In genomic region chr4:34551098-34551809, GRCm38 (mm10) we compare ENCODE assay signal across 8 mouse cellular contexts. TPM values are rescaled to one million over a fixed set of nuclear protein-coding genes. Genes with fewer than 3 reads are reported as not detected.
DNase-seq lines count a peak whose midpoint lies in the region; ATAC-seq and TF ChIP-seq lines count a peak whose summit lies in the region.

No protein-coding gene starts in this region.

- H3K4me2 ChIP-seq in heart, postnatal 0 days (ENCODE audit: low read depth, low read length) = peak overlapping the region; percentile 62

- peak overlapping the region; percentile 97 for H3K27ac ChIP-seq in forebrain, embryonic 10.5 days
- peak overlapping the region; percentile 96 for H3K27ac ChIP-seq in heart, postnatal 0 days (ENCODE audit: low read depth)

- no peak for TF ChIP-seq CTCF in heart, postnatal 0 days (IDR thresholded peaks at IDR 0.05; ENCODE audit: low read depth)

- peaks cover 44% of the 10 kb centered on the region for H3K4me1 ChIP-seq in forebrain, embryonic 10.5 days
- peaks cover 30% of the 10 kb centered on the region for H3K4me1 ChIP-seq in heart, postnatal 0 days (ENCODE audit: control insufficient read depth, insufficient read depth)

- peak; percentile 89 for DNase-seq in Muller cell, postnatal 12 days (ENCODE audit: inconsistent ontology term)
- peak; percentile 60 for DNase-seq in c-Kit-positive CD71-positive TER-119-negative erythroid progenitor cells, embryonic 14.5 days (ENCODE audit: low read depth)
- DNase-seq in forebrain, embryonic 10.5 days (ENCODE audit: extremely low spot score, low spot score) = peak; percentile 59
- DNase-seq in heart, postnatal 0 days (ENCODE audit: low spot score) = peak; percentile 91
- DNase-seq in kidney, postnatal 25 days = peak; percentile 65 to 77
- DNase-seq in lung, postnatal 14 days = peak; percentile 49
- peak; percentile 44 for DNase-seq in ovary, postnatal 36 days (ENCODE audit: low spot score)
- DNase-seq in urinary bladder, postnatal 25 days (ENCODE audit: low spot score) = peak; percentile 30

- peak; percentile 71 for ATAC-seq in heart, postnatal 0 days (ENCODE audit: insufficient read depth, low read depth)

- under 1% methylated on average over 42 of the region's 50 CpGs for WGBS in forebrain, embryonic 10.5 days
- under 1% methylated on average over 46 of the region's 50 CpGs for WGBS in heart, postnatal 0 days

- no peaks in the 10 kb centered on the region for H3K27me3 ChIP-seq in forebrain, embryonic 10.5 days (ENCODE audit: poor library complexity, severe bottlenecking)
- no peaks in the 10 kb centered on the region for H3K27me3 ChIP-seq in heart, postnatal 0 days (ENCODE audit: control insufficient read depth, insufficient read depth, low read length)

- H3K9ac ChIP-seq in heart, postnatal 0 days (replicated peaks; ENCODE audit: low read depth, low read length) = peak overlapping the region; percentile 99

- H3K9me3 ChIP-seq in forebrain, embryonic 10.5 days = no peaks in the 10 kb centered on the region
- H3K9me3 ChIP-seq in heart, postnatal 0 days (replicated peaks; ENCODE audit: control insufficient read depth, low read length) = no peaks in the 10 kb centered on the region

- H3K36me3 ChIP-seq in forebrain, embryonic 10.5 days (replicated peaks) = peaks cover 13% of the 10 kb centered on the region
- no peaks in the 10 kb centered on the region for H3K36me3 ChIP-seq in heart, postnatal 0 days (replicated peaks; ENCODE audit: control insufficient read depth, insufficient read depth, low read length)

- TF ChIP-seq EP300 in heart, postnatal 0 days (IDR thresholded peaks at IDR 0.05; ENCODE audit: low read depth) = no peak

- H3K4me3 ChIP-seq in forebrain, embryonic 10.5 days = peak overlapping the region; percentile 96
- peak overlapping the region; percentile 100 for H3K4me3 ChIP-seq in heart, postnatal 0 days (ENCODE audit: low read depth, low read length)

RNA-seq across cellular contexts. Expression of gene Akirin2, which starts 0.5 kb away (rescaled TPM):
- polyA plus RNA-seq in forebrain, embryonic 10.5 days (2016; fragmentation: Nextera tagmentation; extraction: Ambion mirVana) = 44.6 and 55.0 TPM in 2 replicates
- 29.0 and 66.3 TPM in 2 replicates for total RNA-seq in heart, postnatal 0 days (2014; rRNA removed; ENCODE audit: low replicate concordance)
- polyA plus RNA-seq in heart, postnatal 0 days (2015; fragmentation: Nextera tagmentation; extraction: Ambion mirVana) = 34.2 and 37.0 TPM in 2 replicates

Comparison
In these comparisons a context has a peak if more than half of its experiments do, and no peak if none do; other contexts are left out.
1. Peak in every context shown above with its lines: DNase-seq, ATAC-seq, H3K4me3 ChIP-seq and H3K27ac ChIP-seq.
2. DNase-seq: peak in every context shown above with its lines; median percentile 91 in heart, postnatal 0 days; 89 in Muller cell, postnatal 12 days; 71 in kidney, postnatal 25 days; 60 in c-Kit-positive CD71-positive TER-119-negative erythroid progenitor cells, embryonic 14.5 days; 59 in forebrain, embryonic 10.5 days; 49 in lung, postnatal 14 days; 44 in ovary, postnatal 36 days; 30 in urinary bladder, postnatal 25 days.